Mouse (Mus musculus) small intestine, adult 2 months (tissue): ENCODE data around the gene Zfp825.
"Not testable (repeated sequence)": the region's sequence is repeated elsewhere in the genome, so short reads cannot be mapped to it uniquely, and the experiment has no call there.

Experiments used
- CTCF ChIP-seq: fragments of 200-500 bp; IDR thresholded peaks from 2 replicates; pipeline ENCODE4 v1.5.1; 2012; ENCODE audit warnings: low read depth, mild to moderate bottlenecking, control low read depth, inconsistent platforms, low read length, moderate library complexity, mixed read lengths; ENCODE audit not compliant: insufficient replicate concordance, insufficient read length; ENCODE audit errors: extremely low read depth
- POLR2A ChIP-seq: fragments of 200-500 bp; IDR thresholded peaks from 2 replicates; pipeline ENCODE4 v1.6.1; 2012; ENCODE audit warnings: low read depth, mild to moderate bottlenecking, control low read depth, inconsistent platforms, low read length, moderate library complexity

GRCm38 (mm10) chr13:74502851-74503250 lies 9.1 kb upstream of the Zfp825 start:
- TF ChIP-seq POLR2A, CTCF: not testable (repeated sequence)
